Mouse (Mus musculus) CD8-positive naive resting alpha-beta T cell, adult 2 months (primary cell): ENCODE results near the gene Bach2.

ENCODE experiments used
- DNase-seq, 2 experiments: peaks; one replicate each; pipeline ENCODE4 v3.0.0; 2022; ENCODE audit warnings: low read depth in 2 of 2, low spot score in 2 of 2

The Bach2 gene

GRCm38 (mm10) chr4:32249748-32250332, 11.2 kb downstream of the Bach2 start:
- DNase-seq, result peak; percentile 70 to 72

GRCm38 (mm10) chr4:32250333-32251004, 11.9 kb downstream of the Bach2 start:
- peak; percentile 78 for DNase-seq

GRCm38 (mm10) chr4:32251005-32251365, 12.4 kb downstream of the Bach2 start:
- peak in 1 of 2 experiments; percentile 65 for DNase-seq

- DNase-seq, result no peak
Measured at GRCm38 (mm10) chr4:32251946-32252672, 13.5 kb downstream of the Bach2 start.

- DNase-seq, result no peak
Measured at GRCm38 (mm10) chr4:32257686-32258085, 19.1 kb downstream of the Bach2 start.

GRCm38 (mm10) chr4:32258093-32258492, 19.5 kb downstream of the Bach2 start:
- peak; percentile 96 for DNase-seq

GRCm38 (mm10) chr4:32258596-32258995, 20.0 kb downstream of the Bach2 start:
- DNase-seq, result peak in 1 of 2 experiments; percentile 38

GRCm38 (mm10) chr4:32260909-32261308, 22.3 kb downstream of the Bach2 start:
- no peak for DNase-seq

GRCm38 (mm10) chr4:32262825-32263684, 24.5 kb downstream of the Bach2 start:
- DNase-seq, result peak in 1 of 2 experiments; percentile 24

GRCm38 (mm10) chr4:32263685-32264038, 25.1 kb downstream of the Bach2 start:
- DNase-seq, result no peak

- no peak for DNase-seq
Measured at GRCm38 (mm10) chr4:32264892-32265291, 26.3 kb downstream of the Bach2 start.

- no peak for DNase-seq
Measured at GRCm38 (mm10) chr4:32266731-32267130, 28.1 kb downstream of the Bach2 start.

GRCm38 (mm10) chr4:32268042-32268441, 29.4 kb downstream of the Bach2 start:
- no peak for DNase-seq

- no peak for DNase-seq
Measured at GRCm38 (mm10) chr4:32272398-32272797, 33.8 kb downstream of the Bach2 start.

- DNase-seq, result no peak
Measured at GRCm38 (mm10) chr4:32274776-32275294, 36.2 kb downstream of the Bach2 start.

GRCm38 (mm10) chr4:32279842-32280241, 41.2 kb downstream of the Bach2 start:
- DNase-seq, result no peak

- peak in 1 of 2 experiments; percentile 44 for DNase-seq
Measured at GRCm38 (mm10) chr4:32280401-32280800, 41.8 kb downstream of the Bach2 start.

- DNase-seq, result peak; percentile 17 to 31
Measured at GRCm38 (mm10) chr4:32281306-32281705, 42.7 kb downstream of the Bach2 start.

GRCm38 (mm10) chr4:32286405-32286804, 47.8 kb downstream of the Bach2 start:
- DNase-seq, result no peak

- no peak for DNase-seq
Measured at GRCm38 (mm10) chr4:32288036-32288860, 49.6 kb downstream of the Bach2 start.
